Mouse (Mus musculus): Measurements from ENCODE around the gene Emid1.

GRCm38 (mm10) chr11:5188170-5188569, 36.1 kb upstream of the Emid1 start:
- TF ChIP-seq POLR2A (IDR thresholded peaks at IDR 0.05; ENCODE audit: low read depth, low read length) (no peak), CTCF (IDR thresholded peaks at IDR 0.05; ENCODE audit: extremely low read depth, insufficient read length, insufficient replicate concordance, low read depth, low read length) (no peak)

All from small intestine, adult 2 months (tissue).